Mouse (Mus musculus): ENCODE data around the gene Igf1. TPM values are rescaled to one million over a fixed set of nuclear protein-coding genes. Genes with fewer than 3 reads are reported as not detected.

The Igf1 gene
- total RNA-seq, 2 experiments from 2014 or later = 6.8 to 9.4 TPM

Other genes with a start within 250 kb of the Igf1 start
- gene Pmch, start 232.8 kb downstream of the Igf1 start, total RNA-seq (2021) = not detected

Data from gastrocnemius, adult 18-20 months (tissue).